Mouse (Mus musculus): Measurements from ENCODE around the gene Atp8a2.
"Not testable (repeated sequence)": the region's sequence is repeated elsewhere in the genome, so short reads cannot be mapped to it uniquely, and the experiment has no call there.

Atp8a2 gene

DNA sequence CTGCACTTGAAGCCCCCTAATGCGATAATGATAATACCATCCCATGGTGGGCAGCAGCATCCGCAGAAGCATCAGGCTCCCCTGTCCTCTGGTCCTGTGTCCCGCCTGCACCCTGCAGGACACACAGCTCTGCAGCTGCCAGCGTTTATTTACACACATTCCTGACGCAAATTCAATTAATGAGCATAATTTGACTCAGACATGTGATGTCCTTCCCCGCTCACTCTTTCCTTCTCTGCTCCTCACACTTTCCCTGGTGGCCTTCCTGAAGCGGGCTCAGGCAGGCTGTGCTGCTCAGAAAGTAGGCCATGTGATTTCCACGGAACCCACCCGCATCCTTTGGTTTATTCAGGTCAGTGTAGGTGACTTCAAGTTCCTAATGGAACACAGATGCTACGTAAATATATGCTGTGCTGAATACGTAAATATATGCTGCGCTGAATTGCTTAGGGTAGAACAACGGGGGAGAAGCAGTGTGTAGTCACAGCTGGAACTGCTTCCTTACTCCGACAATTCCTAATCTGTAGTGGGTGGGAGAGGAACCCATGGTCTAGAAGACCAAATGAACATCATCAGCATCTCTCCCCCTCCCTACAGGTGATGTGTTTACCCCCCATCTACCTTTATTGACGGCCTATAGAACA, 437.7 kb downstream of the Atp8a2 start:
- DNase-seq = no peak

DNA sequence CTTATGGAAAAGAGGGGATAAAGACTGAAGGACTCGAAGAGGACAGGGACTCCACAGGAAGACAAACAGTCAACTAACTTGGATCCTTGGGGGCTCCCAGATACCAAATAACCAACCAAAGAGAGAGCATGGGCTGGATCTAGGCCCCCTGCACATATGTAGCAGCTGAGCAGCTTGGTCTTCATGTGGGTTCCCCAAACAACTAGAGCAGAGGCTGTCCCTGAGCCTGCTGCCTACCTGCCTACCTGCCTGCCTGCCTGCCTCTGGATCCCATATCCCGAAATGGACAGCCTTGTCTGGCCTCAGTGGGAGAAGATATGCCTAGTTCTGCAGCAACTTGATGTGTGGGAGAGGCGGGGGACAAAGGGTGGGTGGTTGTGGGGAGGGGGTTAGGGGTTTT, 444.6 kb downstream of the Atp8a2 start:
- no peak for DNase-seq

DNA sequence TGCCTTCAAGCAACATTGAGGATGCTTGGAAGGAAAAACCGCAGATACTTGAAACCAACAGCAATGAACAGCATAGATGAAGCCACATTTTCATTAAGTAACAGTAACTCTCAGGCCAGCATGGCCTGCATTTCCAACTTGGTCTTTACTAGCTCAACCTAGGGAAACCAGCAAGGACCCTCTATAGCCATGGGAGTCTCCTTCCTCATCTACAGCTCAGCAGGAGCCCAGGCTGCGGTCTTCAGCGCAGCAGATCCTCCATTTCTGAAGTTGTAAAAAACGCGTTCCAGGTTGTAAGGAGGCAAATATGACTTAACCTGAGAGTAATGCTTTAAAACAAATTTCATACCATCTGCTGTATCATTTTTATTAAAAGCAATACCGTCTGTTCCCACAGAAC, 447.0 kb downstream of the Atp8a2 start:
- DNase-seq = no peak

DNA sequence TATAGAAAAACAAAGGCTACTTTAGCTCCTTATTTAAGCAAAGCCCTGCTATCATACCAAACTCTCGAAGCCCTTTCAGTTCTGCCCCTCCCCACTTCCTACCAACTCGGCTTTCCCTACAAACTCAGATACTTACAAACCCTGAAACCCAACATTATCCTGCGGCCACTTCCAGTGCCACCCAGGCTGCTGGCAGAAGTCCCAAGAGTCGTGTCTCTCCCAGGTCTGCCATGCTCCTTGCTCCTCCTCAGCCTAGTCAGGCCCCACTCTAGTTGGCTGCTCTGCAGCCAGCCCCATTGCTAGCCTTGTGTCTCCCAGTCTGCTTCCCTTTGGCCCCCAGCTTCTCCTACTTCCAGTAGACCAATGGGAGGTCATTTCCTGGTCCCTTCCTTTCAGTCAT, 451.3 kb downstream of the Atp8a2 start:
- peak in 1 of 2 experiments; percentile 36 for DNase-seq

DNA sequence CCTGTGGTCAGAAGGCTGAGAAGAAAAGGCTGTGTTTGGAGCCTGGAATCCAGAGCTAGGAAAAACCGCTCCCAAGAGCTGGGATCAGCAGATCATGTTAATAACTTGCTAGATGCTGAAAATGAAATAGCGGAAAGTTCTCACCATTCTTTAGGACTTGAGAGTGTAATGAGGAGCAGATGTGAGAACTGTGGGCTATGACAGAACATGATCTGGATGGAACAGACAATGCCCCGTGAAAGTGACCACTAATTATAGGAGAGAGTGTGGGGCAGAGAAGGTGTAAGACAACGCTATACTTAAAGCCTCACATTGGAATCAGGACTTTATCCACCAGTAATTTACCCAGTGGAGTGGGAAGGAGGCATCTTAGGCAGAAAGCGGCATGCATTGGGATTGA, 455.2 kb downstream of the Atp8a2 start:
- DNase-seq = no peak

DNA sequence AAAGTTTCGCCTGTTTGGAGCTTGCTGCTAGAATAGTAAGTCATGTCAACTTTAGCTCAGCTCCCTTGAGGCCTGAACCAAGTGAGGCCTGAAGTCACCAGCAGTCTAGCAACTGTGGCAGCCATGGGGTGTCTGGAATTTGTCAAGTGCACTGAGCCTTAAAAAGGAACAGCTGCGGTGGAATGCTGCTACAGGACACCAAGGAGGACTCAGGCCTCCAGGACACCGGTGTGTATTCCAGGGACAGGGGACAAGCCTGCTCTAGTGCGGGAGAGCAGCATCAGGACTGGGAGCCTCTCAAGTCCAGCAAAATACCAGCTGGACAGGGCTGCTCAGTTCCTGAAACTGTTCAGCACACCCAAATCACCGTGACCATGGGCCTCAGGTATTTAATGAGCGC, 457.5 kb downstream of the Atp8a2 start:
- no peak for DNase-seq

- no peak for DNase-seq
Observed at GRCm38 (mm10) chr14:59737734-59738294, 459.2 kb downstream of the Atp8a2 start.

DNA sequence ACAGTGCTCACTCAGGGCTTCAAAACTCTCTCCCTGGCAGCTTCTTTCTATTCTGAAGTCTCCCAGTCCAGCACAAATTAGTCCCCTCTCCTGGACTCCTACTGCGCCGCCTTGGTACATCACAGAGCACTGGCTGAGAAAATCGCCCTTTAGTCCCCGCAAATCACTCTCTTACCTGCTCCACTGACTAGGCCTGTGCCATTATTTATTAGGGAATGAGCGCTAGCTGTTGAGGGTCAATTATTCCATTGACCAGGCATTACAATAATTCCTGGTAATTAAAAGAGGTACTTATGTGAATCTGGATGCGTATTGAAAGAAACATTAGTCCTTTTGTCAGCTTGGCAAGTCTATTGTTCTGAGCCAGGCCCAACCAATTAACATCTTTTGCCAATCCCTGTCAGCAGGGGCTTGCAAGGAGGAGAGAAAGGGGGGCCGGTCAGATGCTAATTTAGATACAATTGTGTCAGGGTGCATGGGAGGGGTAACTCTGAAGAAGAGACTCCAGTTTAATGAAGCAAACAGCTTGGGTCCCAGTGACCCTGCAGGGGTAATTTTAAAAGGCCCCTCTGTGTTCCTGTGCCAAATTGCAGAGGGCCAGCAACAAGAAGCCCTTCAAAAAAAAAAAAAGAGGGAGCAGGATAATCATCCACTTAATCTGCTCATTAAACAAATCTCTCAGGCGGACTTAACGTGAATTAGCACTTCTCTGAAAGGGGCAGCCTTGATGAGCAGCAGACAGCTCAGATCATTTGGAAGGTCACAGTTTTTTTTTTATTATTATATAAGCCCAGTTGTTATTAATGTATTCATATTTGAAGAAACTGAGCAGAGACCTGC, 459.9 kb downstream of the Atp8a2 start:
- no peak for DNase-seq

DNA sequence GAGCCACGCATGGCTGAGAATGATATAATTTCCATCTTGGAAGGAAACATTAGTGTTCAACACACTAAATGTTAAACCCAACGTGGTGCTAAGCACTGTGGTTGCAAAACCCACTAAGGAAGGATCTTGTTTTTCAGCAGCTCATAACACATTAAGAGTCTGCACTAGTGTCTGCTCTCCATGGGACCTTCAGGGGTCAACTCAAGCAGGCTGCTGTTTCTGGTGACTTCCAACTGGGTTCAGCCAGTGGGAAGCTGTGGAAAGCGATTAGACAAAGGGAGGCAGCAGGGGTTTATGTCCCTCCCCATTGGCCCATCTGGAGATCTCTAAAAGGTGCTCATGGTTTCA, 467.0 kb downstream of the Atp8a2 start:
- DNase-seq = no peak

DNA sequence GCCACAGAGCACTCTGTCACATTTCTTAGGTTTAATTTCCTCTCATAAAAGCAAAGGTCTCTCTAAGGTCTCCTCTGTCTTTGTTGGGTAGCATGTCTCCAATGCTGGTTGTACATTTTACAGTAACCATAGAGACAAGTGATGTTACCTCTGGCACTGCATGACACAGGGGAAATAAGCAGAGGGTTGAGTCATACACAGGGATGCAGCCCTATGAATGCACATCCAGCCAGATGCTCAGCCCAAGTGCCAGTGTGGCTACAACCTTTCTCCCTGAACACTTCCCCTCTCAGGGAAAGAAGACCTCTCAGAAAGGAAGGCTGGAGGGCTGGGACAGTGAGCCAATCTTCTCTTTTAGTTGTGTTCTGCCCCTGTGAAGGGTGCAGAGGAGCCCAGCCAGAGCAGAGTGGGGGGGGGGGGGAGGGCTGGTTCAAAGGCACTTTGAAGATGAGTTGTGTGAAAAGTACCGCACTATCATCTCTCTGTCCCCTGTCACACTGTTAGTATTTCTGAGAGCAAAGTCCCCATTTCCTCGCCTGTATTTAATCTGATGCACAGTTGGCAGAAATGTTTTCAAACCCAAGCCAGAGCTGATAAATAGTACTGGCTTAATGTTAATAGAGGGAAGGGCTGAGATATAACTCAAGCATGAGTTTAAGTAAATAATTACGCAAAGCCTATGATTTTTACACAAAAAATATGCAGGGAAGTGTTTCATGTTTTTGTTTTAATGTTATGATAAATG, 467.5 kb downstream of the Atp8a2 start:
- DNase-seq = no peak

DNA sequence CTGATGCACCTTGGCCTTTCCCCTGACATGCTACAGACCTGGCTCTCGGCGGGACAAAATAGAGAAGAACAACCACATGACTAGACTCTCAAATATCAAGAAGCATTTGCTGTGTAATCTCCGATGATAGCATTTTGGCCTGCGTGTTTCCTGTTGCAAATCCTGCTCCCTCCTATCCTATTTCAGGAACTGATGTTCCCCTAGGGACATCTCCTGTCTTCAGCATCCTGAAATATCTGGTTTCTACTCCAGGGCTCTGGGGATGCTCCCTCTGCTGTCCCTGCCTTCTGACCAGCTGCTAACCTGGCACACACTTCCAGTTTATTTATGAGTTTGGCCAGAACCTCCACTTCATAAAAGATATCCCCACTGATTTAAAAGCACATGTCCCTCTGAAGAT, 470.0 kb downstream of the Atp8a2 start:
- no peak for DNase-seq

- peak in 1 of 2 experiments; percentile 23 for DNase-seq
Observed at GRCm38 (mm10) chr14:59723163-59723562, 473.8 kb downstream of the Atp8a2 start.

DNA sequence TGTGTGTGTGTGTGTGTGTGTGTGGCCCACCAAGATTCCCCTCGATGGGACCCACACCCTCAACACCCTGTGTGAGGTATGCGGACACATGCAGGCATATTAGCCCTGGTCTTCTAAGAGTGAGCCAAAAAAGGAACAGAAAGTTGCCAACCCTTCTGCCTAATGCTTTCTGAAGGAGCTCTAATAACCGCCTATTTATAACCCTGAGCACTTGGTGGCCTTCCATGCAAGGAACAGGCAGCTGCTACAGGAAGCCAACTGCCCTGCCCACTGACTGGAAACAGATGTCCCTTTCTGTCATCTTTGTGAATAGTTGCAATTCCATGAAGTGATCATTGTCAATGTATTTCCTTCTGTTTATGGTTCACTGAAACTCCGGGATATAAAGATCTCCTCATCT, 475.0 kb downstream of the Atp8a2 start:
- DNase-seq = peak in 1 of 2 experiments; percentile 32

DNA sequence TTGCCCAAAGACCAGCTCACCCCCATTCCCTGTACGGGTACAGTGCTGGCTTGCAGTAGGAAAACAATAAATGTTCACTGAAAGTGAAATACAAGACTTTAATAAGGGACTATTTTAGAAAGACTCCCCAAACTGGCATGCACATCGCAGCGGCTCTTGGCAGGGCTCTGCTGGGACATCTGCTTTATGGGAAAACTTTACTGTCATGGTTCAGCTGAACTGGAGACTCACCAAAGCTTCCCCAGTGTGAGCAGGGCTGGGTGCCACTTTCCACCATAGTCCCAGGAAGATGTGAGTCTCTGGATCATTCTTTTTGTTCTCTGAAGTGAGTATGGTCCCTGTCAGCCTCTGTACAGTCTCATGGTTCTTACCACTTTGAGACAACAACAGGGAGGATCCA, 475.6 kb downstream of the Atp8a2 start:
- peak in 1 of 2 experiments; percentile 27 for DNase-seq

- no peak for DNase-seq
Observed at GRCm38 (mm10) chr14:59720386-59720785, 476.6 kb downstream of the Atp8a2 start.

DNA sequence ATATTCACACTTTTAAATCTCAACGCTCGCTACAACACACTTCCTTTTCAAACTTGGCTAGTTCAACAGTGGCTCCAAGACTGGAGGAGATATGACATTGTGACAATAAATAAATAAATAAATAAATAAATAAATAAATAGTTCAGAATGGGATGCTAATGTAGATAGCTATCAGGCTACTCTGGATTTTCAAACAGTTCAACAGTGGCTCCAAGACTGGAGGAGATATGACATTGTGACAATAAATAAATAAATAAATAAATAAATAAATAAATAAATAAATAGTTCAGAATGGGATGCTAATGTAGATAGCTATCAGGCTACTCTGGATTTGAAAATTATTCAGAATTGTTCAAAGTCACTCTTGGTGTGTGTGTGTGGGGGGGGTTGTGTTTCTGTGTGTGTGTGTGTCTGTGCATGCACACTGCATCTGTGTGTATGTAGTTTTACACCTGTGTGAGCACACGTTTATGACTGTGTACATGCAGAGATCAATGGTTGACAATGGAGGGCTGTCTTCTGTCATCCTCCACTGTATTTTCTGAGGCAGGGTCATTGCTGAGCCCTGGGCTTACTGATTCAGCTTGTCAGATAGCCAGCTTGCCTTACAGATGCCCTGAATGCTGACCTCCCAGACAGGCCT, 480.4 kb downstream of the Atp8a2 start:
- DNase-seq = not testable (repeated sequence)

GRCm38 (mm10) chr14:59715695-59716442, 481.1 kb downstream of the Atp8a2 start:
- DNase-seq = no peak

DNA sequence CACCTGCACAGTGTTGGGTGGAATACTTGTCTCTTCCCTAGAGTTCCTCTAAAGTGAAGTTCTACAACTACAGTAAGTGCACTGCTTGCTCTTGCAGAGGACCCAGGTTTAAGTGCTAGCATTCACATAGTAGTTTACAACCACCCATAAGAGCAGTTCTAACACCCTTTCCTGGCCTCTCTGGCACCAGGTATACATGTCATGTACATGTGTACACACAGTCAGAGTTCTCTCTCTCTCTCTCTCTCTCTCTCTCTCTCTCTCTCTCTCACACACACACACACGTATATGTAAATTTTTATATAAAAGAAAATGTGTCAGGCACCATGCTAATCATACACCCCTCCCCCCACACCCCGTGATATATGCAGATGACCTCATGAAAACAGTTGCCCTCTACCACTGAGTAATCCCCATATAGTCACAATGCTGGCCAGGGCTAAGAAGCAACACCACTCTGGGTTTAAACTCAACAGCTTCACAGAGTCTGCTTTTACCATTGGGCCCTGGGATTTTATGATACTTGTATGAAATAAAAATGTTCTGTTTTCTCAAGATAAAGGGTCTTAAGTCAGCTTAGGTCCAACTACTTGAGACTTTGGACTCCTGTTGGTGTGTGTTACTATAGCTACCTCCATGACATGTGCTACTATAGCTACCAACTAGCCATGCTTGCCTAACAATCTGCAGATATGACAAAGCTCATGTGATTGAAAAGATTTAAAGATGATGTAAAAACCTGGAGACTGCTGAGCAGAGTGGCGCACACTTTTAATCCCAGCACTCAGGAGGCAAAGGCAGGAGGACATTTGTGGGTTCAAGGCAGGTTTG, 487.3 kb downstream of the Atp8a2 start:
- no peak for DNase-seq

DNA sequence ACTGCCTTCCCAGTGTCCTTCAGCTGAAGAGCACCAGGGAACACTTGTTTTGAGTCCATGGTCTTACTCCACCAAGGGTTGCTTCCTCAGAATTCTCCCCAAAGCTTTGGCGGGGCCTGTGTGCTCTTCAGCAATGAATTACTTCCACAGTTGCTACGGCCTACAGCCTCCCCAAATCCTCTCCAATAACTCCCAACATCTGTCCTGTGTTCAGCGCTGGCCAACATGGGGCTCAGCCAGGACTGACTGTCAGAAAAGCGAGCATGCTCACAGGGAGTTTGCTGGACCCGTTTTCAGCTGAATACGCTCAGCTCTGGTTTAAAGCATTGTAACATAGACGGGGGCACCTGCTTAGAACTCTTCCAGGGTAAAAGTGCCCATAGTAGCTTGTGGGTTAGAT, 489.0 kb downstream of the Atp8a2 start:
- DNase-seq = no peak

DNA sequence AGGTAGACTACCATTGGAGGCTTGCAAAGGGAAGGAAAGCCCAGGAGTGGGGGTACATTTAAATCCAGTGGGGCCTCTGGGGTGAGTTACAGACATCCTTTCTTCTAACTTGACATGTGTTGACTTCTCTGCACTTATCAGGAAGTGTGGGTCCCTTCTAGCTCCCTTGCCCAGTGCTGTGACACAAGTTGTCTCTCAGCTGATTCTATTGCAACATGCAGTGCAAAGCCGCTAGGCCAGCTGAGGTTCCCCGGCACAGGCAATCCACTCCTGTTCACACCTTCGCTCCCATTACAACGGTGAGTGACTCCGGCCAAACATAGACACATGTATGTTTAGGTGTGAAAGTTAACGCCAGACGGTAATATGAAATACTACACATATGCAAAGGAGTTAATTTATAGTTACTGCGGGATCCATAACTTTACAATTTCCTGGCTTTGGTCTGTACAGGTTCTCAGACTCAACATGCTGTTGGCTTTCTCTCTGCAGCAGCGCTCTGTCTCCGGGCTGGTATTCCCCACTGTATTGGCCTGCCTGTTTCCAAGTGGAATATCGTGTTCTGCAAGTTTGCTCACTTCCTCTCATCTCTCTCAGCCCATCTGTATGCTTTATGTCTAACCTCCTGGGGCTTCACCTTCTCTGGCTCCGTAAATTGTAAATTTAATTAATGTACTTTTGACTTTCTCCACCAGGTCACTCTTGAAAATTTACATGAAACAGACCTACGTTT, 491.5 kb downstream of the Atp8a2 start:
- no peak for DNase-seq

DNA sequence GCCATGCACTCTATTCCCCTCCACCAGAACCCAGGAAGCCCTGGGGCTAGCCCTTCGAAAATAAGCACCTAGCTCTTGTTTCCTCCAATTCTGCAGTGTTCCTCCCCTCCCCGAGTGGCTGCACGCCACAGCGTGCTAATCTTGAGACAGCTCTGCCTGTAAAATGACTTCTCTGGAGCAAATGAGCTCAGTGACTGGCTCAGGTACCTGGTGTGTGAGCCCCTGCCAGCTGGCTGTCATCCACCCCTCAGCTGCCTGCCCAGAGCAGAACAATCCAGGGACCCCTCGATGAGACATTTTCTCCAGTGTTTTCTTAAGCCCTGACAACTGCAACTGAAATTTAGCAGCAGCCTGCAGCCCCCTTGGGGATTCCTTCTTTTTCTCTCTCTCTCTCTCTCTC, 495.5 kb downstream of the Atp8a2 start:
- DNase-seq = peak; percentile 50 to 54
